Mouse (Mus musculus): Measurements from ENCODE around the gene Akr1c19.
"Not testable (repeated sequence)": the region's sequence is repeated elsewhere in the genome, so short reads cannot be mapped to it uniquely, and the experiment has no call there.

- not testable (repeated sequence) for TF ChIP-seq CTCF (IDR thresholded peaks at IDR 0.05); POLR2A (IDR thresholded peaks at IDR 0.05; ENCODE audit: insufficient read depth, low read depth, low read length); EP300 (IDR thresholded peaks at IDR 0.05; ENCODE audit: insufficient read depth, low read depth, low read length)
These were observed 13.0 kb upstream of the Akr1c19 start for GRCm38 (mm10) chr13:4215496-4215895.
